Mouse (Mus musculus) lung, postnatal 25 days (tissue): ENCODE data around the gene Sestd1.

Experiments
- DNase-seq: peaks from one replicate; pipeline ENCODE4 v3.0.0; 2022; ENCODE audit warnings: low spot score

Gene Sestd1

GRCm38 (mm10) chr2:77280512-77281409 lies at the start of gene Sestd1:
Gene Sestd1 (minus strand): TSS chr2:77280592.
- peak; percentile 60 for DNase-seq

- DNase-seq = no peak
Observed at GRCm38 (mm10) chr2:77327246-77327645, 46.9 kb upstream of the Sestd1 start.

- no peak for DNase-seq
Observed at GRCm38 (mm10) chr2:77323739-77324138, 43.3 kb upstream of the Sestd1 start.

GRCm38 (mm10) chr2:77323156-77323555 lies 42.8 kb upstream of the Sestd1 start:
- no peak for DNase-seq

- DNase-seq = no peak
Observed at GRCm38 (mm10) chr2:77319196-77319595, 38.8 kb upstream of the Sestd1 start.

GRCm38 (mm10) chr2:77316961-77317360 lies 36.6 kb upstream of the Sestd1 start:
- DNase-seq = peak; percentile 51

- DNase-seq = no peak
Observed at GRCm38 (mm10) chr2:77313846-77314245, 33.5 kb upstream of the Sestd1 start.

- peak; percentile 17 for DNase-seq
Observed at GRCm38 (mm10) chr2:77312616-77313015, 32.2 kb upstream of the Sestd1 start.

GRCm38 (mm10) chr2:77309313-77309712 lies 28.9 kb upstream of the Sestd1 start:
- DNase-seq = peak; percentile 66

GRCm38 (mm10) chr2:77304494-77304893 lies 24.1 kb upstream of the Sestd1 start:
- DNase-seq = no peak

GRCm38 (mm10) chr2:77303716-77304115 lies 23.3 kb upstream of the Sestd1 start:
- no peak for DNase-seq

GRCm38 (mm10) chr2:77302655-77303348 lies 22.4 kb upstream of the Sestd1 start:
- no peak for DNase-seq

- no peak for DNase-seq
Observed at GRCm38 (mm10) chr2:77301687-77302389, 21.4 kb upstream of the Sestd1 start.

GRCm38 (mm10) chr2:77289701-77290100 lies 9.3 kb upstream of the Sestd1 start:
- no peak for DNase-seq

- DNase-seq = no peak
Observed at GRCm38 (mm10) chr2:77286755-77287154, 6.4 kb upstream of the Sestd1 start.

GRCm38 (mm10) chr2:77284281-77284899 lies 4.0 kb upstream of the Sestd1 start:
- DNase-seq = no peak

- DNase-seq = no peak
Observed at GRCm38 (mm10) chr2:77279861-77280511, 406 bp downstream of the Sestd1 start.

GRCm38 (mm10) chr2:77277272-77277671 lies 3.1 kb downstream of the Sestd1 start:
- no peak for DNase-seq

- DNase-seq = no peak
Observed at GRCm38 (mm10) chr2:77275851-77276250, 4.5 kb downstream of the Sestd1 start.

GRCm38 (mm10) chr2:77274976-77275641 lies 5.3 kb downstream of the Sestd1 start:
- DNase-seq = no peak

- no peak for DNase-seq
Observed at GRCm38 (mm10) chr2:77272953-77273352, 7.4 kb downstream of the Sestd1 start.
